Mouse (Mus musculus): Measurements from ENCODE around the gene Trpv2.

Gene Trpv2

GRCm38 (mm10) chr11:62630225-62630821, 56.0 kb downstream of the Trpv2 start:
- no peak for DNase-seq

- no peak for DNase-seq
Observed at GRCm38 (mm10) chr11:62631138-62631537, 56.9 kb downstream of the Trpv2 start.

GRCm38 (mm10) chr11:62635406-62635805, 61.1 kb downstream of the Trpv2 start:
- DNase-seq, result no peak

- no peak for DNase-seq
Observed at GRCm38 (mm10) chr11:62636105-62636839, 62.0 kb downstream of the Trpv2 start.

- no peak for DNase-seq
Observed at GRCm38 (mm10) chr11:62636840-62637221, 62.5 kb downstream of the Trpv2 start.

GRCm38 (mm10) chr11:62637401-62637800, 63.1 kb downstream of the Trpv2 start:
- no peak for DNase-seq

GRCm38 (mm10) chr11:62637806-62638205, 63.5 kb downstream of the Trpv2 start:
- DNase-seq, result no peak

GRCm38 (mm10) chr11:62638402-62638801, 64.1 kb downstream of the Trpv2 start:
- no peak for DNase-seq

- no peak for DNase-seq
Observed at GRCm38 (mm10) chr11:62640378-62640777, 66.1 kb downstream of the Trpv2 start.

- no peak for DNase-seq
Observed at GRCm38 (mm10) chr11:62642023-62642844, 67.9 kb downstream of the Trpv2 start.

- peak; percentile 75 for DNase-seq
Observed at GRCm38 (mm10) chr11:62643011-62643631, 68.8 kb downstream of the Trpv2 start.

- no peak for DNase-seq
Observed at GRCm38 (mm10) chr11:62643681-62644363, 69.5 kb downstream of the Trpv2 start.

GRCm38 (mm10) chr11:62644602-62645336, 70.5 kb downstream of the Trpv2 start:
- no peak for DNase-seq

GRCm38 (mm10) chr11:62645337-62645675, 71.0 kb downstream of the Trpv2 start:
- DNase-seq, result no peak

- DNase-seq, result no peak
Observed at GRCm38 (mm10) chr11:62645732-62646494, 71.6 kb downstream of the Trpv2 start.

GRCm38 (mm10) chr11:62646495-62646843, 72.2 kb downstream of the Trpv2 start:
- no peak for DNase-seq

GRCm38 (mm10) chr11:62646958-62647515, 72.8 kb downstream of the Trpv2 start:
- DNase-seq, result no peak

- peak; percentile 21 for DNase-seq
Observed at GRCm38 (mm10) chr11:62647661-62648590, 73.6 kb downstream of the Trpv2 start, which contains the start of gene Lrrc75a. Gene Lrrc75a, minus strand, starts transcription at chr11:62648523.

- peak; percentile 83 for DNase-seq
Observed at GRCm38 (mm10) chr11:62648591-62649391, 74.5 kb downstream of the Trpv2 start, which contains the start of gene Mmgt2. Gene Mmgt2, plus strand, starts transcription at chr11:62648664.

Measured in cerebellum, adult 11 months (tissue).